12 mouse cellular contexts compared by ENCODE assay signal in genomic region chr1:132281523-132282176, GRCm38 (mm10). TPM values are rescaled to one million over a fixed set of nuclear protein-coding genes. Genes with fewer than 3 reads are reported as not detected.
DNase-seq lines count a peak whose midpoint lies in the region; ATAC-seq and TF ChIP-seq lines count a peak whose summit lies in the region.
"Had no signal": no experiment of that assay in that cellular context is flagged by ENCODE, and none has a peak within 500 bp of the region (broad histone marks: within the 10 kb centered on the region; RNA-seq: fewer than 3 reads in every experiment).

No protein-coding gene starts in this region.

- no peaks in the 10 kb centered on the region for H3K27me3 ChIP-seq in intestine, postnatal 0 days (replicated peaks; ENCODE audit: control insufficient read depth, insufficient read depth, low read length)
- no peaks in the 10 kb centered on the region for H3K27me3 ChIP-seq in intestine, embryonic 16.5 days (replicated peaks; ENCODE audit: control insufficient read depth, insufficient read depth, low read length)
- H3K27me3 ChIP-seq in hindbrain, embryonic 14.5 days (ENCODE audit: control insufficient read depth, insufficient read depth, low read length), result no peaks in the 10 kb centered on the region
- no peaks in the 10 kb centered on the region for H3K27me3 ChIP-seq in neural tube, embryonic 14.5 days (ENCODE audit: control insufficient read depth, insufficient read depth, low read length)

- no peaks in the 10 kb centered on the region for H3K36me3 ChIP-seq in intestine, postnatal 0 days (ENCODE audit: control insufficient read depth, insufficient read depth)
- H3K36me3 ChIP-seq in intestine, embryonic 16.5 days (ENCODE audit: control insufficient read depth, insufficient read depth, low read length), result no peaks in the 10 kb centered on the region
- H3K36me3 ChIP-seq in hindbrain, embryonic 14.5 days (replicated peaks; ENCODE audit: control insufficient read depth, insufficient read depth), result no peaks in the 10 kb centered on the region
- H3K36me3 ChIP-seq in neural tube, embryonic 14.5 days (ENCODE audit: control insufficient read depth, insufficient read depth, low read length), result no peaks in the 10 kb centered on the region
- H3K36me3 ChIP-seq: heart, embryonic 15.5 days; liver, embryonic 13.5 days had no signal

- no peak overlapping the region for H3K9ac ChIP-seq in intestine, postnatal 0 days (ENCODE audit: low read depth, low read length)
- no peak overlapping the region for H3K9ac ChIP-seq in intestine, embryonic 16.5 days (ENCODE audit: low read depth, low read length)
- no peak overlapping the region for H3K9ac ChIP-seq in hindbrain, embryonic 14.5 days
- H3K9ac ChIP-seq in neural tube, embryonic 14.5 days (replicated peaks; ENCODE audit: low read depth, low read length), result no peak overlapping the region
- H3K9ac ChIP-seq: heart, embryonic 15.5 days; liver, embryonic 13.5 days had no signal

- H3K4me1 ChIP-seq in intestine, postnatal 0 days (replicated peaks; ENCODE audit: control insufficient read depth, insufficient read depth, low read length), result no peaks in the 10 kb centered on the region
- H3K4me1 ChIP-seq in intestine, embryonic 16.5 days (ENCODE audit: control insufficient read depth, insufficient read depth, low read length), result no peaks in the 10 kb centered on the region
- H3K4me1 ChIP-seq in hindbrain, embryonic 14.5 days (replicated peaks; ENCODE audit: control insufficient read depth, insufficient read depth, low read length), result peaks cover 18% of the 10 kb centered on the region; the same call in 1 of the 2 replicates
- peaks cover 17% of the 10 kb centered on the region for H3K4me1 ChIP-seq in neural tube, embryonic 14.5 days (ENCODE audit: control insufficient read depth, insufficient read depth, low read length)
- H3K4me1 ChIP-seq: heart, embryonic 15.5 days; liver, embryonic 13.5 days had no signal

- WGBS in intestine, postnatal 0 days, result 37% methylated on average over 8 of the region's 8 CpGs
- WGBS in intestine, embryonic 16.5 days, result 31% methylated on average over 8 of the region's 8 CpGs
- 8% methylated on average over 8 of the region's 8 CpGs for WGBS in hindbrain, embryonic 14.5 days
- WGBS in neural tube, embryonic 14.5 days, result 6% methylated on average over 8 of the region's 8 CpGs

- H3K27ac ChIP-seq in intestine, postnatal 0 days (ENCODE audit: low read depth, low read length), result no peak overlapping the region
- H3K27ac ChIP-seq in intestine, embryonic 16.5 days (ENCODE audit: low read length), result no peak overlapping the region
- H3K27ac ChIP-seq in hindbrain, embryonic 14.5 days, result no peak overlapping the region
- 0 out of 2 replicates have a peak overlapping the region, but pooled peaks have one; percentile 17 for H3K27ac ChIP-seq in neural tube, embryonic 14.5 days (ENCODE audit: low read depth, low read length)
- H3K27ac ChIP-seq: heart, embryonic 15.5 days; liver, embryonic 13.5 days had no signal

- 0 out of 2 replicates have a peak, but pooled peaks have one; percentile 4 for TF ChIP-seq CTCF in intestine, postnatal 0 days (IDR thresholded peaks at IDR 0.05; ENCODE audit: low read depth)

- no peak for ATAC-seq in intestine, postnatal 0 days
- ATAC-seq in intestine, embryonic 16.5 days, result no peak
- ATAC-seq in hindbrain, embryonic 14.5 days (ENCODE audit: low FRiP score), result no peak
- ATAC-seq in neural tube, embryonic 14.5 days (ENCODE audit: low read depth), result peak; percentile 3; the same call in 1 of the 2 replicates
- ATAC-seq in erythroid progenitor cell, adult 5-6 weeks (replicated peaks; ENCODE audit: low FRiP score, poor library complexity, severe bottlenecking), result no peak

- peak; percentile 61 for DNase-seq in embryo, embryonic 10.5 days (ENCODE audit: low spot score)
- peak; percentile 52 for DNase-seq in hindbrain, embryonic 14.5 days (ENCODE audit: low spot score)
- DNase-seq in B cell, adult 2 months, result no peak
- DNase-seq in thymus, postnatal 36 days, result no peak
- DNase-seq: kidney, adult 18-20 months; liver, embryonic 13.5 days had no signal

- H3K9me3 ChIP-seq in intestine, postnatal 0 days (ENCODE audit: control insufficient read depth), result no peaks in the 10 kb centered on the region
- no peaks in the 10 kb centered on the region for H3K9me3 ChIP-seq in intestine, embryonic 16.5 days (ENCODE audit: control insufficient read depth, low read length)
- H3K9me3 ChIP-seq in hindbrain, embryonic 14.5 days (ENCODE audit: control insufficient read depth, low read length), result no peaks in the 10 kb centered on the region
- no peaks in the 10 kb centered on the region for H3K9me3 ChIP-seq in neural tube, embryonic 14.5 days (ENCODE audit: control insufficient read depth, low read length)
- H3K9me3 ChIP-seq: heart, embryonic 15.5 days; liver, embryonic 13.5 days had no signal

- no peak overlapping the region for H3K4me3 ChIP-seq in intestine, postnatal 0 days (ENCODE audit: low read depth, low read length)
- H3K4me3 ChIP-seq in intestine, embryonic 16.5 days (ENCODE audit: low read length), result no peak overlapping the region
- H3K4me3 ChIP-seq in hindbrain, embryonic 14.5 days (replicated peaks; ENCODE audit: low read length), result no peak overlapping the region
- no peak overlapping the region for H3K4me3 ChIP-seq in neural tube, embryonic 14.5 days (ENCODE audit: low read depth, low read length)
- H3K4me3 ChIP-seq: heart, embryonic 15.5 days; liver, embryonic 13.5 days had no signal

- H3K4me2 ChIP-seq in intestine, postnatal 0 days (replicated peaks; ENCODE audit: low read depth), result no peak overlapping the region
- H3K4me2 ChIP-seq in intestine, embryonic 16.5 days (ENCODE audit: low read depth, low read length), result no peak overlapping the region
- 0 out of 2 replicates have a peak overlapping the region, but pooled peaks have one; percentile 14 for H3K4me2 ChIP-seq in hindbrain, embryonic 14.5 days (replicated peaks)
- H3K4me2 ChIP-seq in neural tube, embryonic 14.5 days (ENCODE audit: low read depth, low read length), result 0 out of 2 replicates have a peak overlapping the region, but pooled peaks have one; percentile 6
- H3K4me2 ChIP-seq: heart, embryonic 15.5 days; liver, embryonic 13.5 days had no signal

RNA-seq across cellular contexts. Expression of gene Klhdc8a, which starts 16.8 kb away (rescaled TPM):
- 0.46 and 0.51 TPM in 2 replicates for polyA plus RNA-seq in intestine, postnatal 0 days (2015; fragmentation: Nextera tagmentation; extraction: Ambion mirVana)
- 0.09 and 0.33 TPM in 2 replicates for polyA plus RNA-seq in intestine, embryonic 16.5 days (2015; fragmentation: Nextera tagmentation; extraction: Ambion mirVana)
- polyA plus RNA-seq in hindbrain, embryonic 14.5 days (2014; fragmentation: Nextera tagmentation; extraction: Ambion mirVana), result 8.5 and 10.4 TPM in 2 replicates
- polyA plus RNA-seq in neural tube, embryonic 14.5 days (2014; fragmentation: Nextera tagmentation; extraction: Ambion mirVana), result 6.6 and 8.4 TPM in 2 replicates
- not detected in 2 replicates for total RNA-seq in erythroid progenitor cell, adult 5-6 weeks (2015; ENCODE audit: low replicate concordance)
- total RNA-seq in erythroid progenitor cell, adult 5-6 weeks (2017; ENCODE audit: low replicate concordance), result not detected in 2 replicates

RNA-seq across cellular contexts. Expression of gene Nuak2, which starts 34.3 kb away (rescaled TPM):
- polyA plus RNA-seq in intestine, postnatal 0 days (2015; fragmentation: Nextera tagmentation; extraction: Ambion mirVana), result 20.0 and 20.6 TPM in 2 replicates
- 4.6 and 5.6 TPM in 2 replicates for polyA plus RNA-seq in intestine, embryonic 16.5 days (2015; fragmentation: Nextera tagmentation; extraction: Ambion mirVana)
- polyA plus RNA-seq in hindbrain, embryonic 14.5 days (2014; fragmentation: Nextera tagmentation; extraction: Ambion mirVana), result 10.7 and 14.0 TPM in 2 replicates
- polyA plus RNA-seq in neural tube, embryonic 14.5 days (2014; fragmentation: Nextera tagmentation; extraction: Ambion mirVana), result 7.8 and 8.4 TPM in 2 replicates
- 1.1 and 6.3 TPM in 2 replicates for total RNA-seq in erythroid progenitor cell, adult 5-6 weeks (2015; ENCODE audit: low replicate concordance)
- 3.7 TPM in 1 of 2 replicates, not detected in the other for total RNA-seq in erythroid progenitor cell, adult 5-6 weeks (2017; ENCODE audit: low replicate concordance)

RNA-seq across cellular contexts. Expression of gene Gm10188, which starts 52.1 kb away (rescaled TPM):
- polyA plus RNA-seq in intestine, postnatal 0 days (2015; fragmentation: Nextera tagmentation; extraction: Ambion mirVana), result not detected in 2 replicates
- not detected in 2 replicates for polyA plus RNA-seq in intestine, embryonic 16.5 days (2015; fragmentation: Nextera tagmentation; extraction: Ambion mirVana)
- polyA plus RNA-seq in hindbrain, embryonic 14.5 days (2014; fragmentation: Nextera tagmentation; extraction: Ambion mirVana), result 0.39 and 0.47 TPM in 2 replicates
- polyA plus RNA-seq in neural tube, embryonic 14.5 days (2014; fragmentation: Nextera tagmentation; extraction: Ambion mirVana), result 0.74 and 0.76 TPM in 2 replicates
- total RNA-seq in erythroid progenitor cell, adult 5-6 weeks (2015; ENCODE audit: low replicate concordance), result not detected in 2 replicates
- not detected in 2 replicates for total RNA-seq in erythroid progenitor cell, adult 5-6 weeks (2017; ENCODE audit: low replicate concordance)
- polyA plus RNA-seq: C2C12; heart, embryonic 15.5 days; liver, embryonic 13.5 days had no signal

Comparison
In these comparisons a context has a peak if more than half of its experiments do, and no peak if none do; other contexts are left out.
1. H3K4me2 ChIP-seq: peak in hindbrain, embryonic 14.5 days (single experiment) and neural tube, embryonic 14.5 days (single experiment); none in intestine, postnatal 0 days (single experiment) and intestine, embryonic 16.5 days (single experiment).
2. DNase-seq: peak in embryo, embryonic 10.5 days (single experiment) and hindbrain, embryonic 14.5 days (single experiment); none in B cell, adult 2 months (0 of 2) and thymus, postnatal 36 days (0 of 2).